Mouse (Mus musculus): ENCODE results near the gene Dgka.
"Not testable (repeated sequence)": the region's sequence is repeated elsewhere in the genome, so short reads cannot be mapped to it uniquely, and the experiment has no call there.

Dgka gene

GRCm38 (mm10) chr10:128731002-128731433, 13.6 kb downstream of the Dgka start:
- peak; percentile 58 for DNase-seq

GRCm38 (mm10) chr10:128728059-128728458, 16.6 kb downstream of the Dgka start:
- no peak for DNase-seq

GRCm38 (mm10) chr10:128725466-128725865, 19.2 kb downstream of the Dgka start:
- not testable (repeated sequence) for DNase-seq

- no peak for DNase-seq
Observed at GRCm38 (mm10) chr10:128715559-128716537, 28.8 kb downstream of the Dgka start.

GRCm38 (mm10) chr10:128711318-128711717, 33.3 kb downstream of the Dgka start:
- DNase-seq = not testable (repeated sequence)

GRCm38 (mm10) chr10:128705317-128705693, 39.4 kb downstream of the Dgka start:
- peak; percentile 35 for DNase-seq

- peak; percentile 84 for DNase-seq
Observed at GRCm38 (mm10) chr10:128704491-128705316, 40.0 kb downstream of the Dgka start, which contains the start of gene Cdk2. Gene Cdk2, minus strand, starts transcription at chr10:128705031.

GRCm38 (mm10) chr10:128703895-128704294, 40.8 kb downstream of the Dgka start, which contains the start of gene Pmel:
Gene Pmel, plus strand, starts transcription at chr10:128704195.
- no peak for DNase-seq

GRCm38 (mm10) chr10:128702328-128703007, 42.2 kb downstream of the Dgka start:
- DNase-seq = no peak

- no peak for DNase-seq
Observed at GRCm38 (mm10) chr10:128700712-128701111, 43.9 kb downstream of the Dgka start.

GRCm38 (mm10) chr10:128699611-128700010, 45.0 kb downstream of the Dgka start:
- DNase-seq = no peak

- DNase-seq = peak; percentile 25
Observed at GRCm38 (mm10) chr10:128699006-128699405, 45.6 kb downstream of the Dgka start.

- DNase-seq = peak; percentile 43
Observed at GRCm38 (mm10) chr10:128697072-128697725, 47.5 kb downstream of the Dgka start.

GRCm38 (mm10) chr10:128695992-128696807, 48.5 kb downstream of the Dgka start, which contains the start of gene Rab5b:
Gene Rab5b, minus strand, starts transcription at chr10:128696264.
- DNase-seq = peak; percentile 100

- no peak for DNase-seq
Observed at GRCm38 (mm10) chr10:128695411-128695991, 49.2 kb downstream of the Dgka start.

- DNase-seq = peak; percentile 19
Observed at GRCm38 (mm10) chr10:128674469-128675008, 70.1 kb downstream of the Dgka start.

- DNase-seq = peak; percentile 85
Observed at GRCm38 (mm10) chr10:128673763-128674468, 70.7 kb downstream of the Dgka start, which contains the start of gene Suox. Gene Suox, minus strand, starts transcription at chr10:128674073.

- no peak for DNase-seq
Observed at GRCm38 (mm10) chr10:128671148-128671547, 73.5 kb downstream of the Dgka start.
